15 mouse cellular contexts compared by ENCODE assay signal in genomic region chr7:50149326-50149725, GRCm38 (mm10).
DNase-seq lines count a peak whose midpoint lies in the region; ATAC-seq and TF ChIP-seq lines count a peak whose summit lies in the region.
"Had no signal": no experiment of that assay in that cellular context is flagged by ENCODE, and none has a peak within 500 bp of the region (broad histone marks: within the 10 kb centered on the region; RNA-seq: fewer than 3 reads in every experiment).

No protein-coding gene starts in this region.

- no peaks in the 10 kb centered on the region for H3K4me1 ChIP-seq in ES-E14 (ENCODE audit: control insufficient read depth in 2 of 2, insufficient read depth in 2 of 2, low read length in 2 of 2, poor library complexity in 1 of 2)
- H3K4me1 ChIP-seq in limb, embryonic 14.5 days (ENCODE audit: control insufficient read depth, insufficient read depth, low read length), result no peaks in the 10 kb centered on the region
- H3K4me1 ChIP-seq: heart, embryonic 13.5 days; hindbrain, embryonic 12.5 days had no signal

- H3K36me3 ChIP-seq in ES-E14 (ENCODE audit: control insufficient read depth, insufficient read depth, low read length, poor library complexity, severe bottlenecking), result no peaks in the 10 kb centered on the region
- no peaks in the 10 kb centered on the region for H3K36me3 ChIP-seq in limb, embryonic 14.5 days (ENCODE audit: control insufficient read depth, insufficient read depth, low read length)
- H3K36me3 ChIP-seq: heart, embryonic 13.5 days; hindbrain, embryonic 12.5 days had no signal

- ATAC-seq in limb, embryonic 14.5 days (ENCODE audit: low FRiP score, low read depth), result no peak
- ATAC-seq: forebrain, embryonic 16.5 days had no signal

- peak; percentile 25 for DNase-seq in kidney, postnatal 10 days
- no peak for DNase-seq in kidney, postnatal 36 days
- DNase-seq in ES-E14 (ENCODE audit: low read depth, low spot score), result peak; percentile 19
- DNase-seq in c-Kit-positive CD71-negative TER-119-negative erythroid progenitor cells, embryonic 14.5 days (ENCODE audit: low read depth), result peak; percentile 2
- peak; percentile 43 for DNase-seq in limb, embryonic 14.5 days (ENCODE audit: low spot score)
- DNase-seq in Muller cell, postnatal 12 days (ENCODE audit: inconsistent ontology term), result no peak
- DNase-seq in urinary bladder, postnatal 25 days (ENCODE audit: low spot score), result no peak
- DNase-seq: adrenal gland, postnatal 14 days; cerebellum, postnatal 25 days; gastrocnemius, postnatal 36 days; kidney, adult 8-10 months had no signal

- H3K27ac ChIP-seq in ES-E14 (ENCODE audit: insufficient read depth, low read depth, low read length, poor library complexity, severe bottlenecking), result no peak overlapping the region
- no peak overlapping the region for H3K27ac ChIP-seq in limb, embryonic 14.5 days (replicated peaks; ENCODE audit: low read depth, low read length)
- H3K27ac ChIP-seq: heart, embryonic 13.5 days; hindbrain, embryonic 12.5 days; liver, embryonic 14.5 days had no signal

- H3K4me3 ChIP-seq in ES-E14 (ENCODE audit: insufficient read depth in 1 of 2, low read depth in 1 of 2, low read length in 2 of 2, poor library complexity in 1 of 2, severe bottlenecking in 1 of 2), result no peak overlapping the region
- H3K4me3 ChIP-seq in limb, embryonic 14.5 days (replicated peaks; ENCODE audit: low read length), result no peak overlapping the region
- H3K4me3 ChIP-seq: heart, embryonic 13.5 days; hindbrain, embryonic 12.5 days had no signal

- whole genome bisulfite sequencing in limb, embryonic 14.5 days, result 89% methylated on average over 7 of the region's 7 CpGs

- in situ Hi-C loops in ES-E14 (cut with MboI; ENCODE audit: low sequenced_read_pairs in 2 of 2, unreplicated experiment in 2 of 2), result no loop called here

- no peak overlapping the region for H3K4me2 ChIP-seq in limb, embryonic 14.5 days (replicated peaks; ENCODE audit: low read depth, low read length, severe bottlenecking)
- H3K4me2 ChIP-seq: heart, embryonic 13.5 days; hindbrain, embryonic 12.5 days had no signal

- TF ChIP-seq POLR2A in limb, embryonic 14.5 days (IDR thresholded peaks at IDR 0.05; ENCODE audit: borderline replicate concordance, extremely low read depth, insufficient read depth, insufficient read length), result no peak

- no peak overlapping the region for H3K9ac ChIP-seq in ES-E14 (ENCODE audit: insufficient read depth, low read depth, low read length, poor library complexity, severe bottlenecking)
- no peak overlapping the region for H3K9ac ChIP-seq in limb, embryonic 14.5 days (ENCODE audit: low read depth, low read length, severe bottlenecking)
- H3K9ac ChIP-seq: heart, embryonic 13.5 days; hindbrain, embryonic 12.5 days; liver, embryonic 14.5 days had no signal

- H3K9me3 ChIP-seq in ES-E14 (ENCODE audit: control insufficient read depth, insufficient read depth, low read depth, low read length), result no peaks in the 10 kb centered on the region
- no peaks in the 10 kb centered on the region for H3K9me3 ChIP-seq in limb, embryonic 14.5 days (ENCODE audit: control insufficient read depth, low read length)
- H3K9me3 ChIP-seq: heart, embryonic 13.5 days; hindbrain, embryonic 12.5 days had no signal

- no peaks in the 10 kb centered on the region for H3K27me3 ChIP-seq in limb, embryonic 14.5 days (ENCODE audit: control insufficient read depth, insufficient read depth, low read length)
- H3K27me3 ChIP-seq: heart, embryonic 13.5 days; hindbrain, embryonic 12.5 days had no signal

TF ChIP-seq in ES-E14, 5 proteins besides CTCF, POLR2A, EP300 and RAD21:
- TF ChIP-seq CHD2 (IDR thresholded peaks at IDR 0.05; ENCODE audit: low read depth, low read length) (no peak), MAFK (IDR thresholded peaks at IDR 0.05; ENCODE audit: insufficient read depth, low read depth, low read length) (no peak), HCFC1 (IDR thresholded peaks at IDR 0.05; ENCODE audit: borderline replicate concordance, insufficient read depth, low read length) (no peak), ZNF384 (IDR thresholded peaks at IDR 0.05; ENCODE audit: low read depth, low read length) (no peak), ZC3H11A (IDR thresholded peaks at IDR 0.05; ENCODE audit: borderline replicate concordance, low read depth, low read length) (no peak)
TF ChIP-seq in ES-E14: peak in this region for 0.

Comparison
In these comparisons a context has a peak if more than half of its experiments do, and no peak if none do; other contexts are left out.
1. DNase-seq: peak in kidney, postnatal 10 days (single experiment), ES-E14 (single experiment), c-Kit-positive CD71-negative TER-119-negative erythroid progenitor cells, embryonic 14.5 days (single experiment) and limb, embryonic 14.5 days (single experiment); none in kidney, postnatal 36 days (0 of 2), Muller cell, postnatal 12 days (single experiment) and urinary bladder, postnatal 25 days (single experiment).